Mouse (Mus musculus) CD4-positive, CD25-positive, alpha-beta regulatory T cell, adult 2 months (primary cell): ENCODE measurements at regions not wholly inside any gene's neighbourhood (a gene's known extent, or its start where the extent isn't known, plus 50 kb on each side); places are given as distances from the start of the nearest gene placed in this dataset.
"Not testable (repeated sequence)": the region's sequence is repeated elsewhere in the genome, so short reads cannot be mapped to it uniquely, and the experiment has no call there.

ENCODE experiments used
- DNase-seq: peaks from one replicate; pipeline ENCODE4 v3.0.0-alpha.2; 2012; ENCODE audit warnings: low read depth, low spot score

DNA sequence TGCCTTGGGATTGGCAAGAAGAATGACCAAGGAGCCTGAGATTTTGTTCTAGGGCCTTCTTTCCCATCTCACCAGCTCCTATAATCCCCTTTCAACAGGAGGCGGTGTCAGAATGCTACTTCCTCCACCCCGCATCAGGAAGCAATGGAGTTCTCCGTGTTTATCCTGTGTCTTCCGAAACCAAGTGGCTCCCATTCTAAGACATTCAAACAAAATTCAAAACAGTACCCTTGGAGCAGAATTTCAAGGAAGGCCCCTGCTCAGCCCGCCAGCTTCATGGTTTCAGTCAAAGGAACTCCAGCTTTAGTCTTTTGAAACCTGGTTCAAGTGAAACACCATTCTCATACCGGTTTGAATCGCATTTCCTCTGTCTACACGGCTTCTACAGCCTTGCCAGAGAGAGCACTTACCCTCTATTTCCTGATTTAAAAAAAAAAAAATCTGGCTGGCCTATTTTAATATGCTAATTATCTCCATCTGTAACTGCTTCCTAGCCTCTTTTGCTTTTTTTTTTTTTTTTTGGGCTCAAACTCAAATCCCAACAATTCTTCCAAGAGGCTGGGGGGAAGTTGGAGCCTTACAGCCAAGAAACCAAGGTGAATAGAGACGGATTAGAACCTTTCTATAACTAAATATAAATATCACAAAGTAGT is 167.7 kb upstream of the Fam3c start:
- DNase-seq: no peak

DNA sequence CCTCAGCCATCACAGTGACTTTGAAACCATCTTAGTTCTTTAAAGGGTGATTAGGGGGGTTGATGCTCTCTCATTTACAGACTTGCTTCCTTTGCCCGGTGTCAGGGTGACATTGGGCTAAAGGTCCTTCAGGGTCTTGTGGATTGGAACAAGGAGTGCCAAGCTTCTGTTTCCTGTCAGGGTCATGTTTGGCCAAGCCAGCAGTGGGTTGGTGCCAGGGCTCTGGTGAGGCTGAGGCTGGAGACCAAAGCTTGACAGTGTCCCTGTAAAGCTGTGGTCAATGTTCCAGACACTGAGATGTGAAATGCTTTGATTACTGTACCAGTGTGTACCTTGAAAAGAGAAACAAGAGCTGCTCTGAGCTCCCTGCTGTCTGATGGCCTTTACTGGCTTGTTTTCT is 150.8 kb upstream of the Fam3c start:
- DNase-seq: no peak

DNA sequence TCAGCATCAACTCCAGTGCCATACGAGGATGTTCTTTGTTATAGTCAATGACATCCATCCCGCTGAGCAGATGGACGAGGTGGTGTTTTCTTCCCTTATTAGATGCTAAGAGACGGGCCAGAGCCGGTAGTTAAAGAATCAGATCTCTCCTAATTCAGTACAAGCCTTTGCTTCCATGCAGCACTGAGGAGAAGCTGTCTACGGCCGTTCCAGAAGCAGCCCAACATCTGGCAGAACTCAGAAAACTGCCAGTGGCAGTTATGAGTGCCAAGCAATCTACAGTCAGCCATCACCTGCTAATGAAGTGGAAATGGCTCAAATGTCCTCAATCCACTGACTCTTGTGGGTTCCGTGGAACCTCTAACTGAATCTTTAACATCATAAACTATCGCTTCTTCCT is 141.3 kb upstream of the Fam3c start:
- no peak for DNase-seq

DNA sequence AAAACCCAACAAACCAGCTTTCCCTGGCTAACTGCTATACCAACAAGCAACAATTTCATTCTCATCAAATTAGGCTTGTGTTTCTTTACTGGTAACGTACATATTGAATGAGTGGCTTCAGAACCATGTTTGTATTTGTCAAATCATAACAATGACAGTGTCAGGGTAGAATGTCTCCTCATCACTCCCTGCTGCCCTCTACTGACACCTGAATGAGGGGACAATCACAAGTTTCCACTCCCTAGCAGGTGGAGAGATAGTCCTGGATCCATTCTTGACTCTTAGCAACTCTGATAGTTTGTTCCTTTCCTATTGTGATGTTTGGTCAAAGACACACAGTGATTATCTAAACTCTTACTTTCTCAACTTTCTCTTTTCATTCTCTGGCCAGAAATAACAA is 140.4 kb upstream of the Fam3c start:
- DNase-seq: peak; percentile 36

DNA sequence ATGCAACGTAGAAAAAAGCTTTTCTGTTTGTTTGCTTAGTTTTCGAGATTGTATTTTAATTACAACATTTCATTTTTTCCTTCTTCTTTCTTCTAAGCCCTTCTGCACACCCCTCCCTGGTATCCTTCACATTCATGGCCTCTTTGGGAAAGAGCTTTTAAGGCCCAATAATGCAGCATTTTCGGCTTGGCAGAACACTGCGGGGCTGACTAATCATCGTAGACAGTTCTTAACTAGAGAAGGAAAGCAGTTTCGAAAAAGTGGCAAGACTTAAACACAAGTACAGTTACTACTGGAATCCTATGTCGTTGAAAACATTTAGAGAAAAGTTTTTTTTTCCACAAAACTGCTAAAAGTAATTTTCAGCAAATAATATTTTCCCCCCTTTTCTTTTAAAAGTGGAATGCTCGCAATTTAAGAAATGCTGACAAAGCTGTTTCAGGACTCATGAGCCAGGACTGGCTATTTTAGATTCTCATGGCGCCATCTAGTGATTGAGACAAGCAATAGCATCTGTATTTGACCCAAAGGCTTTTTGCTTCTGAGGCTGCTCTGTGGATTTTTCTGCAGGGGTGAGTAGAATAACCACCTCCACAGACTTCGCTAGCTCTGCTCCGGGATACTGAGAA is 137.7 kb upstream of the Fam3c start:
- peak; percentile 73 for DNase-seq

DNA sequence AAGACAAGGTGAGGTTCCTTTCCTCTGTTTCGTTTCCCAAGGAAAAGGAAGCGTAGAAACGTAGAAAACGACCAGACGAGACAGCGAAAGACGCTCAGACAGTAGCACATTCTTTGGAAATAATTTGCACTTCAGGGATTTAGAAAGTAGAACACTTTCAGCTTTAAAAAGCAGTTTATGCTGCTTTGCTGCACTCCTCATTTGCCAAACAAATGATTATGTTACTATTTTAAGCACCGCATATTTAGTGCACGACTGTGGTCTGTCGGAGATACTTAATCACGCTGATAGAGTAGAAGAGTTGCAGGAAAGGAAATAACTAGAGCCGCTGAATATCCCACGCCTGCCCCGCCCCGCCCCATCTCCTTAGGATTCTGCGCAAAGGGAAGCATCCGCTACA is 136.9 kb upstream of the Fam3c start:
- DNase-seq: no peak

DNA sequence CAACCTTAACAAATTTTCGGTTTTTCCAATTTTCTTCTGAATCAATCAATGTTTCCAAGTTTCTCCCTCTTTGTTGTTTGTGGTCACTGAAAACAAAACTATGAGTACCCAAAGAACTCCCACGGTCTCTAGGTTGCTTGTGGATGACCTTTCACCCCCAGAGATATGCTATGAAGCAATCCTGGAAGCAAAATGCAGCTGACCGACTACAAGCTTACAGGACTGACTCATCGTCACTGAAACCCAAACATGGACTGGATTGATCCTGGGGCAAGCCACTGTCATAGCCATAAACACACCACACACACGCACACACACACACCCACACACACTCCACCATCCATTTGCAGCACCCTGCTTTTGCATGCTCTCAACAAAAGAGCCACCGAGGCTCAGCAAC is 134.7 kb upstream of the Fam3c start:
- DNase-seq: no peak

DNA sequence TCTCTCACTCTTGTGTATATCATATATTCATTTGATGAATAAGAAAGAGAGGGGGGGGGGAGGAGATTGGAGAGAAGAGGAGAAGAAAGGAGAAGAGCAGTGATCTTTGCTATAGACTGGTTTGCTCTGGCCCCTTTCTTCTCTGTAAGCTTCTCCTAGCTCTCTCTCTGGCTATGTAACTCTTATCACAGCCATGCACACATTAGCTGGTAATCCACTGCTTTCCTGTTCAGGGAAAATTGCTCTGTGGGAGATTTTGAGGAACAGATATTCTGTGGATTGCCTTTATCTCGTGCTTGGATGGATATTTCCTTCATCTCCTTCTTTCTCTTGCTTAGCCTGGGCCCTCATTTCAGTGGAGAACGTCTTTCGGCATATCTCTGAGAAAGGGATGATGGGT is 131.4 kb upstream of the Fam3c start:
- DNase-seq: no peak

DNA sequence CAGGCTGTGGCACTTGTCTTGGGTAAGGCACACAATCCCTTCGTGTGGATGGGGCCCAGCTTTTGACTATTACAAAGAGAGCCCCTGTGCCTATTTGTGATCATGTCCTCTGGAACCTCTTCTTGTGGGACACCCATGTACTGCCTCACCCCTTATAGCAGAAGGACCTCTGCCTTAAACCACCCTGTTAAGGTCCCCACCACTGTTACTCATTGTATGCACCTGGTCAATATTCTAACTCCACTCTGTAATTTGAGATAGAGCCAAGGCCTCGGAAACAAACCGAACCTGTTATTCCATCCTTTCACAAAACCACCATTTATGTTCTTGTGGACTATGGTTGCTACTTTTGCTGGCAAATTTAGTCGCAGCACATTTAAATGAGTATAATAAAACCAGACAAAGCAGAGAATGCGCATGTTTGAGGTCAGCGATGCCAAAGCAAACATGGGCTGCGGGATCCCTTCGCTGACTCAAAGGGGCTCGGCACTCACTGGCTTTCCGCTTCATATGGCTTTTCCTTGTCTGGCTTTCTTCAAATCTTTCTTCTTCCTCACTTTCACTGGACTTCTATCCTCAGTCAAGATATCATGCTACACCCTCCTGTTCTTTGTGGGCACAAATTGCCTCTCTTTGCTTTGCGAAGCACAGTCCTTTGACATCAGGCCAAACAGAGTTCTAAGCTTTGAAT is 129.9 kb upstream of the Fam3c start:
- DNase-seq: no peak

DNA sequence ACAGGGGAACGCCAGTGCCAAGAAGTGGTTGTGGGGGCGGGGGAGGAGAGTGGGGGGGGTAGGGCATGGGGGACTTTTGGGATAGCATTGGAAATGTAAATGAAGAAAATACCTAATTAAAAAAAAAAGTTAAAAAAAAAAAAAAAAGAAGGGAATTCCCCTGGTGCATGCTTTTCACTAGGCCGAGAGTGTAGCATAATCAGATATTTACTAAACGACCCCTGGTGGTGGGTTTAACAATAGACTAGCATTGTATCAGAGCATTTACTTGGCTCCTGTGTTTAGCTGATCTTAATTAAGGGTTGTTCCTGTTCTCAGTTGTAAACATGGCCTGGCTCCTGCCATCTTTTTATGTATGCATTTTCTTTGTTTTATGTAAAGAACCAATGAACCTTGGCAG is 126.2 kb upstream of the Fam3c start:
- DNase-seq: peak; percentile 52

- DNase-seq: no peak
Measured at GRCm38 (mm10) chr6:22474604-22475003, 118.6 kb upstream of the Fam3c start.

DNA sequence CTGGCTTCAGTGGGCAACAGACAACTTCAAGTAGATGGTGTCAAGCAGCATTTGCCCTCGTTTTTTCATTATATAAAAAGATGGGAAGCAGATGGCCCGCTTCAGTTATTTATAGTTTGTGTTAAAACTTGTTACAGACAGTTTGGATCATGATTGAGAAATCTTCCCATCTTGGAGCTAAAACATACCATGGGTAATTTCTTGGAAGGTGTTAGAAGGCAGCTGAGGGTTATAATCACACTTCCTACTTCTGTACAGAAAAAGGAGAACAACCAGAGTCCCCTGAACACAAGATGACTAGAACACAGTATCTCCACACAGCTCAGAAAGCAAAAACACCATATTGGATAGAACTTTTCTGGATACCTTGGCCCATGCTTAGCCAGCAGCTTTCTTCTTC is 118.0 kb upstream of the Fam3c start:
- DNase-seq: no peak

GRCm38 (mm10) chr6:22472400-22472799 is 116.4 kb upstream of the Fam3c start:
- DNase-seq: not testable (repeated sequence)

DNA sequence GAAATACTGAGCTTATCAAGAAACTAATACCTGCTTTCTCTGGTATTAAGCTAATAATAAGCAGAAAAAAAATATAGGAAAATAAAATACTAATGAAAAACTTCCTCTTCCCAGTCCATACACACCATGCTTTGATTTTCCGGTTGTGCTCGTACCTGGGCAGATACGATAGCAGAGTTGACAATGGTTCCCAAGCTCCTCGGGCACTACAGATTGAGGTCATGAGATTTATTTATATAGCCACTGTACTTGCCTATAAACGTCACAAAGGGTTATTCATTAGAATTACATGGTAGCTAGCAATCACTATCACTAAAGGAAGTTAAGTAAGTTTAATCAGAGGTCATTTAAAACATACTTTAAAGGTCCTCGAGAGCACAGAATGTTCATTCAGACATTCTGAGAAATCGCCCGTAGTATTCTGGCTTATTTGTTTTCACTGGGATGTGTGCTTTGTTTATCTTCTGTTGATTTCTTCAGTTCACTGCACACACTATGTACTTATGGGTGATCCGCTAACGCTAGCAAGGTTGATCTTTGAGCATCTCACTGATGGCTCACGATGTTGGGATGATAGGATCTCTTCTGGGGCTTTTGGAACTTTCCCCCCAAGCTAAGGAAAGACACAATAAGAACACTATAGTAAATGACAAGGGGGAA is 111.4 kb upstream of the Fam3c start:
- no peak for DNase-seq

DNA sequence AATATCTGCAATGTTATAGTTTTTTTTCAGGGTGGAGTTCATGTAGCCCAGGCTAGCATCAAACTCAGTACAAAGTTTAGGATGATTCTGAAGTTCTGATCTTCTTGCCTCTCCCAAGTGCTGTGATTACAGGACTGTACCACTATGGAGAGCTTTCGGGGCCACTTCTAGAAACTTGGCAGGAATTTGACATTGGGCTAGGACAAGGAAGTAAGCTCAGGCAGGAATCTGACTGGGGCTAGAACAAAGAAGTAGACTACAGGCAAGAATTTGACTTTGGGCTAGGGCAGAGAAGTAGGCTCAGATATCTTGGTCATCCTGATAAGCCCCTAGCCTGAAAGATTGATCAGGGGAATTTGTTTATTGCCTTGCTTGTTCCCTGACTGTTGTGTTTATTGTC is 109.9 kb upstream of the Fam3c start:
- no peak for DNase-seq

DNA sequence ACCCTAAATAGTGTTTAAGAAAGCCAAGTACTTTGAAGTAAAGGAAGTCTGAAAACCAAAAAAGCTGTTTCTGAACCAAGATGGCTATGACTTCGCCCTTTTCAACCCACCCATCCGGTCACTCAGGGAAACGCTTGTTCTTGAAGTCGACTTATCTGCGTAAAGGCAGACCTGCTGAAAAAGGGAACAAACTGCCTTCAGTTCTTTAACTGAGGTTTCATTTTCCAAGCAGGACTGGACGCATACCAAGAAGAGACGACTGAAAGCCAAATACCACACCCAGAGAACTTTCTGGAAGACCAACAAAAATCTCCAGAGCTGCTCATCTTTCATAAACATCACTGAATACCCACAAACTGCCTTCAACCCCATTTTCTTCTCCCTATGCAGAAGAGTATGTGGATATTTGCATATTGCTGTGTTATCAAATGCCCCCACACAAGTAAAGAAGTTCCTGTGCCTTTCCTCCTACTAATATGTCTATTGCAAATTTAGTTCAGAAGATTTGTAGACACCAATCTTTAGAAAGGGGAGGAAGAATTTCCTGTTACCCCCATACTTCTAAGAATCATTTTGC is 103.5 kb upstream of the Fam3c start:
- DNase-seq: peak; percentile 14

DNA sequence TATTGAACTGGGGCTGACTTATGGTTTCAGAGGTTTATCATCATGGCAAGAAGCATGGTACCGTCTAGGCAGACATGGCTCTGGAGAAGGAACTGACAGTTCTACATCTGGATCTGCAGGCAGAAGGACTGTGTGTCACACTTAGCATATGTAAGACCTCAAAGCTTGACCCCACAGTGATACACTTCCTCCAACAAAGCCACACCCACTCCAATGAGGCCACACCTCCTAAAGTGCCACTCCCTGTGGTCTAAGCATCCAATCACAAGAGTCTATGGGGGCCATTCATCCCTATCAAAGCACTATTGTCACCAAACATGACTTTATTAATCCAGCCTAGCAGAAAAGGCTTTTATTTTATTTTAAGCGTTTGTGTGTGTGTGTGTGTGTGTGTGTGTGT is 96.2 kb upstream of the Fam3c start:
- no peak for DNase-seq

DNA sequence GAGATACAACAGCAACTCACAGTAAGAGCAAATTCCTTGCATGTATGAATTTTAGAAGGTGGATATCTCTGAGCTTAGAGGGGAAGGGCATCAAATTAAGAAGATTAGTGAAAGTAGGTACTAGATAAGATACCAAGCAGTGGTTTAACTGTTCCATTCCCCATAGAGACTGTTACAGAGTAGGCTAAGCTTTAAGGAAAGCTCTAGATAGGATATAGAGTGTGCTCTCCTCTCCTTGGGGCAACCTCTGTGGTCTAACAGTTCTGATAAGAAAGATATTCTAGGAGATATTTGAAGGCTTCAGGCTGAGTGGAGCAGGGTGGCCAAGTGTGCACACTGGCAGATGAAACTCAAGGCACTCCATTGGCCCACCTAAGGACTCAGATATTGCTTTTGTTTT is 94.5 kb upstream of the Fam3c start:
- no peak for DNase-seq

DNA sequence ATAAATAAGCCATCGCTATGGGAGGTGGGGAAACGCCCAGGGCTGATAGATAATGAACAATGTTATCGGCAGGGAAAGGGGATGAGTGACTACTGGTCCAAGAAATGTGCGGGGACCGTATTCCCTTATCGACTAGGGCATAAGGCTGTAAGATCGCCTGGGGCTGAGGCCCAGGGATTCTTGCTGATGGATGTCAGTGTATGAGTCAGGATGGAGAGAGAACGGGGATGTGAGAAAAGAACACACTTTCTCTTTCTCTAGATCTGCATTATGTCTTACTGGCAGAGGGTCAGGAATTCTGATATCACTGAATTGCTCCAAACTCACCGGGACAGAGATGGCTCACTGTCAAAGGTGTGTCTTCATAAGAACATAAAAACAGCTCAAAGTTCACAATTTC is 92.9 kb upstream of the Fam3c start:
- DNase-seq: no peak

DNA sequence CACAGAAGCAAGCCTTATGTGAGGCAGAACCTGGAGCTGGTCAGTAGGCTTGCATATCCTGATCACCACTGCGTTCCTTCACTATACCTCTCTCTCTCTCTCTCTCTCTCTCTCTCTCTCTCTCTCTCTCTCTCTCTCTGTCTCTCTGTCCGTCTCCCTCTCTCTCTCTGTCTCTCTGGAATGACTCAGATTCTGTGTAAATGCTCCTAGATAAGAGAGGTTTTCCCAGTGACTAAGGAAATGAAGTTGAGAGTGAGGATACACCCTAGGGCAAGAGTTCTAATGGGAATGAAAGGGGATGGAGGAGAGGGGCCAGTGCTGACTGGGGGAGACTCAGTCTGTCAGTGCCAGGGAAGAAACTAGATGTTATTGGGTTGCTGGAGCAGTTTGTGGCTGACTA is 91.6 kb upstream of the Fam3c start:
- DNase-seq: no peak

DNA sequence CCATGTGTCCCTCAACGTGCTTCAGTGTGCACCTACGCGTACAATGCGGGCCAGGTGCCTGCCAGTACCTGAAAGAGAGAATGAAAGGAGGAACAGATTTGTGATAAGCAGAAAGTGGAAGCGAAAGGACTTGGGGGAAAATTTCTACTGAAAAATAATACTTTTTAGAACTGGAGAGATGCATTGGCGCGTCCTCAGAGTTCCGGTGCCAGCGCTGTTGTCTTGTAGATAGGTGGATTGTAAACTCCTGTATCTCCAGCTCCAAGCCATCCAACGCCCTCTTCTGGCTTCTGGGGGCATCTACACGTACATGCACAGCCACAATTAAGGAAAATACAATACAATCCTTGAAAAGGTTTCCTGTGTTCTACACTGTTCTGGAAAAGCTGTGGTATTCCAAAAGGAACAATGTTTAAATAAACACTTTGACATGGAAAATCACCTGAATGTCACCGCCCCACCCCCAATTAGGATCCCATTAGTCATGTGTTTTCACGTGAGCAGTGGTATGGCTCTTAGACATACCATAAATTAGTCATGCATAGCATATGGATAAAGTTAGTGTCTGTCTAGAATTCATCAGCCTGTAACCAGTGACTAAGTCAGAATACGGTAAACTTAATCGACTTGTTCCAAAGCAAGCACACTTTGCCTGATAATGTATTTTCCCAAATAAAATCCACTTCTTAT is 90.7 kb upstream of the Fam3c start:
- DNase-seq: peak; percentile 54

DNA sequence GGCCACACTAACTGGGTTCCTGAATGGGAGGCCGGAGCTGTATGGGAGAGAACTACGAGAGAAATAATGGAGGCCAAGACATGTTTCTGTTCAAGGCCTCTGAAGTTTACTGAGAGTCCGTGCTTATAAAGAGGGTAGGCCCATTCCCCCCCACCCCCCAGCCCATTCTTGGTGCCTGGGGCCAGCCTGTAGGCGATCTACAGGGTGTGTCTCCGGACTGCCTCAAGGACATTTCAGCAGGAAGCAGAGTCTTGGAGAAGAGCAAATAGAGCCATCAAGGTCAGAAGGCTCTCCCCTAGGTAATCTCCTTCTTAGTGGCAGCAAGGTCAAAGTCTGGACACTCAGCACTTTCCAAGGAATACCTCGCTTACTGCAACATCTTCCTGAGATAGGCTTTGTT is 88.8 kb upstream of the Fam3c start:
- DNase-seq: not testable (repeated sequence)
